Mouse (Mus musculus) embryonic facial prominence, embryonic 11.5 days (tissue): ENCODE data around the gene Stard3. TPM values are rescaled to one million over a fixed set of nuclear protein-coding genes. Genes with fewer than 3 reads are reported as not detected.
A peak's percentile ranks its signal among the peaks of the same experiment; 100 is the strongest.

Experiments used
- ATAC-seq: fragments of 200-750 bp; cut with Nextera tagmentation; replicated peaks from 2 replicates; pipeline ENCODE4 v1.8.0; 2017; ENCODE audit warnings: low read depth; ENCODE audit not compliant: insufficient number of reproducible peaks, low FRiP score, low TSS enrichment
- DNase-seq: peaks from one replicate; pipeline ENCODE4 v3.0.0-alpha.2; 2015; ENCODE audit warnings: low spot score
- H3K27ac ChIP-seq: fragments of 300-500 bp; sonication (generic); replicated peaks from 2 replicates; pipeline ENCODE4 v1.5.1; 2014; ENCODE audit warnings: mild to moderate bottlenecking, low read depth, low read length, control low read depth
- H3K27me3 ChIP-seq: fragments of 300-500 bp; sonication (generic); 2 replicates; pipeline ENCODE4 v1.6.1; 2014; ENCODE audit warnings: mild to moderate bottlenecking, low read length, moderate library complexity, mixed read lengths; ENCODE audit not compliant: control insufficient read depth, insufficient read depth
- H3K36me3 ChIP-seq: fragments of 300-500 bp; sonication (generic); replicated peaks from 2 replicates; pipeline ENCODE4 v1.6.1; 2014; ENCODE audit warnings: low read depth, mild to moderate bottlenecking, low read length, moderate library complexity, mixed read lengths; ENCODE audit not compliant: control insufficient read depth, insufficient read depth
- H3K4me1 ChIP-seq: fragments of 300-500 bp; sonication (generic); 2 replicates; pipeline ENCODE4 v1.6.1; 2014; ENCODE audit warnings: low read length, mixed read lengths; ENCODE audit not compliant: control insufficient read depth, insufficient read depth
- H3K4me2 ChIP-seq: fragments of 300-500 bp; sonication (generic); 2 replicates; pipeline ENCODE4 v1.6.1; 2014; ENCODE audit warnings: low read depth, mild to moderate bottlenecking, control low read depth, low read length, moderate library complexity
- H3K4me3 ChIP-seq: fragments of 300-500 bp; sonication (generic); 2 replicates; pipeline ENCODE4 v1.5.1; 2014; ENCODE audit warnings: low read depth, low read length, control low read depth
- H3K9ac ChIP-seq: fragments of 300-500 bp; sonication (generic); replicated peaks from 2 replicates; pipeline ENCODE4 v1.6.1; 2014; ENCODE audit warnings: mild to moderate bottlenecking, control low read depth, low read length
- H3K9me3 ChIP-seq: fragments of 300-500 bp; sonication (generic); replicated peaks from 2 replicates; pipeline ENCODE4 v1.6.1; 2016; ENCODE audit warnings: mild to moderate bottlenecking, low read length, inconsistent platforms, mixed read lengths; ENCODE audit not compliant: control insufficient read depth
- WGBS: fragments of 180-500 bp; shearing (Covaris S2); extraction: QIAGEN DNeasy Blood & Tissue Kit; methylation state at CpG from one replicate; pipeline ENCODE4 v1.1.7; 2014; 5-methylcytosine and 5-hydroxymethylcytosine counted together
- polyA plus RNA-seq: library from polyadenylated mRNA; unstranded; fragments of >200 nt; fragmentation: Nextera tagmentation; extraction: Ambion mirVana; gene quantifications from 2 replicates; pipeline ENCODE4 v1.2.1, GENCODE M21; 2014

Stard3 gene
- polyA plus RNA-seq, 1 experiment from 2014 or later: 31.1 TPM

GRCm38 (mm10) chr11:98390141-98390540, 32.0 kb downstream of the Stard3 start:
- no peak for DNase-seq
- Histone ChIP-seq H3K9ac (no peak overlapping the region), H3K27ac (no peak overlapping the region), H3K9me3 (no peaks in the 10 kb centered on the region), H3K4me1 (no peaks in the 10 kb centered on the region; the same call in 1 of the 2 replicates), H3K4me2 (no peak overlapping the region), H3K27me3 (peaks cover 31% of the 10 kb centered on the region), H3K36me3 (no peaks in the 10 kb centered on the region), H3K4me3 (no peak overlapping the region)
- ATAC-seq: no peak
- WGBS: 74% methylated on average over 12 of the region's 12 CpGs

- DNase-seq (no peak), ATAC-seq (no peak)
- Histone ChIP-seq H3K9ac (no peak overlapping the region), H3K9me3 (no peaks in the 10 kb centered on the region), H3K4me2 (no peak overlapping the region), H3K36me3 (no peaks in the 10 kb centered on the region), H3K4me3 (no peak overlapping the region), H3K4me1 (no peaks in the 10 kb centered on the region), H3K27ac (no peak overlapping the region), H3K27me3 (peaks cover 18% of the 10 kb centered on the region)
- WGBS: 11% methylated on average over 7 of the region's 8 CpGs
Measured at GRCm38 (mm10) chr11:98392034-98392433, 33.9 kb downstream of the Stard3 start.

GRCm38 (mm10) chr11:98392645-98393044, 34.5 kb downstream of the Stard3 start:
- Histone ChIP-seq H3K4me2 (no peak overlapping the region), H3K27ac (no peak overlapping the region), H3K4me1 (no peaks in the 10 kb centered on the region), H3K27me3 (peaks cover 12% of the 10 kb centered on the region), H3K4me3 (no peak overlapping the region), H3K36me3 (no peaks in the 10 kb centered on the region), H3K9me3 (no peaks in the 10 kb centered on the region), H3K9ac (no peak overlapping the region; the same call in 1 of the 2 replicates)
- DNase-seq: no peak
- WGBS: 35% methylated on average over 3 of the region's 4 CpGs
- no peak for ATAC-seq

GRCm38 (mm10) chr11:98393317-98393716, 35.1 kb downstream of the Stard3 start:
- H3K4me3 ChIP-seq: no peak overlapping the region
- no peak overlapping the region for H3K27ac ChIP-seq
- peaks cover 5% of the 10 kb centered on the region for H3K27me3 ChIP-seq
- no peak overlapping the region for H3K4me2 ChIP-seq
- H3K4me1 ChIP-seq: no peaks in the 10 kb centered on the region
- H3K9me3 ChIP-seq: no peaks in the 10 kb centered on the region
- H3K9ac ChIP-seq: no peak overlapping the region
- no peaks in the 10 kb centered on the region for H3K36me3 ChIP-seq
- DNase-seq (no peak), ATAC-seq (no peak)
- WGBS: 64% methylated on average over 6 of the region's 6 CpGs

GRCm38 (mm10) chr11:98394301-98394700, 36.1 kb downstream of the Stard3 start:
- Histone ChIP-seq H3K36me3 (no peaks in the 10 kb centered on the region), H3K4me2 (no peak overlapping the region), H3K9me3 (no peaks in the 10 kb centered on the region), H3K27me3 (peaks cover 3% of the 10 kb centered on the region), H3K4me3 (no peak overlapping the region), H3K9ac (no peak overlapping the region), H3K4me1 (no peaks in the 10 kb centered on the region), H3K27ac (no peak overlapping the region)
- no peak for DNase-seq
- ATAC-seq: no peak
- WGBS: 50% methylated on average over 6 of the region's 6 CpGs

GRCm38 (mm10) chr11:98395041-98395440, 36.9 kb downstream of the Stard3 start:
- peaks cover 3% of the 10 kb centered on the region for H3K27me3 ChIP-seq
- ATAC-seq: no peak
- H3K9me3 ChIP-seq: no peaks in the 10 kb centered on the region
- no peak overlapping the region for H3K4me2 ChIP-seq
- no peak overlapping the region for H3K27ac ChIP-seq
- DNase-seq: no peak
- H3K9ac ChIP-seq: no peak overlapping the region
- no peaks in the 10 kb centered on the region for H3K4me1 ChIP-seq
- 67% methylated on average over 4 of the region's 4 CpGs for WGBS
- no peak overlapping the region for H3K4me3 ChIP-seq
- H3K36me3 ChIP-seq: no peaks in the 10 kb centered on the region

GRCm38 (mm10) chr11:98397946-98398345, 39.8 kb downstream of the Stard3 start:
- Histone ChIP-seq H3K4me1 (no peaks in the 10 kb centered on the region), H3K4me2 (no peak overlapping the region), H3K36me3 (no peaks in the 10 kb centered on the region), H3K27me3 (no peaks in the 10 kb centered on the region), H3K9ac (no peak overlapping the region), H3K9me3 (no peaks in the 10 kb centered on the region), H3K4me3 (no peak overlapping the region), H3K27ac (no peak overlapping the region)
- DNase-seq (no peak), ATAC-seq (no peak)
- WGBS: 90% methylated on average over 7 of the region's 7 CpGs

- Histone ChIP-seq H3K9ac (peak within 1 kb of the TSS; percentile 80), H3K27ac (peak within 1 kb of the TSS; percentile 90), H3K36me3 (no peaks in the 10 kb centered on the region), H3K4me3 (peak within 1 kb of the TSS; percentile 58), H3K9me3 (no peaks in the 10 kb centered on the region), H3K27me3 (no peaks in the 10 kb centered on the region), H3K4me2 (peak within 1 kb of the TSS; percentile 59), H3K4me1 (no peaks in the 10 kb centered on the region)
- peak; percentile 77 for ATAC-seq
- peak; percentile 94 for DNase-seq
- WGBS: under 1% methylated on average over 40 of the region's 40 CpGs
Measured at GRCm38 (mm10) chr11:98400161-98400726, 42.1 kb downstream of the Stard3 start, which contains the start of gene Pgap3. Pgap3 (minus strand) TSS chr11:98400490.
